Mouse (Mus musculus) erythroblast, embryonic 14.5 days (primary cell): ENCODE data around the gene Chic2. TPM values are rescaled to one million over a fixed set of nuclear protein-coding genes. Genes with fewer than 3 reads are reported as not detected.

Source experiments
- H3K27me3 ChIP-seq: 2 replicates; pipeline ENCODE4 v1.6.1; 2012; ENCODE audit warnings: inconsistent platforms; ENCODE audit not compliant: control insufficient read depth
- H3K36me3 ChIP-seq: 2 replicates; pipeline ENCODE4 v1.6.1; 2012; ENCODE audit warnings: mild to moderate bottlenecking, inconsistent platforms; ENCODE audit not compliant: control insufficient read depth
- H3K4me1 ChIP-seq: 2 replicates; pipeline ENCODE4 v1.6.1; 2012; ENCODE audit warnings: inconsistent platforms; ENCODE audit not compliant: control insufficient read depth
- H3K4me3 ChIP-seq: replicated peaks from 2 replicates; pipeline ENCODE3; 2012; ENCODE audit warnings: moderate library complexity, mild to moderate bottlenecking, inconsistent platforms
- H3K9me3 ChIP-seq: 2 replicates; pipeline ENCODE4 v1.6.1; 2012; ENCODE audit warnings: low read length, inconsistent platforms, mixed read lengths; ENCODE audit not compliant: control insufficient read depth
- GATA1 ChIP-seq: IDR thresholded peaks from 2 replicates; pipeline ENCODE4 v1.6.1; 2012; ENCODE audit warnings: low read length, inconsistent platforms, mixed read lengths
- TAL1 ChIP-seq: IDR thresholded peaks from 3 replicates; pipeline ENCODE4 v1.6.1; 2012; ENCODE audit warnings: low read length, inconsistent platforms, mixed read lengths
- polyA plus RNA-seq: library from polyadenylated mRNA; stranded (reverse); fragments of >175 nt; gene quantifications from 2 replicates; pipeline ENCODE4 v1.2.3, GENCODE M21; 2012

The Chic2 gene
- polyA plus RNA-seq, 1 experiment = 2.0 TPM

GRCm38 (mm10) chr5:74971418-74971817 lies 73.2 kb downstream of the Chic2 start:
- H3K27me3 ChIP-seq = no peaks in the 10 kb centered on the region
- H3K4me1 ChIP-seq = no peaks in the 10 kb centered on the region
- TF ChIP-seq TAL1 (no peak), GATA1 (no peak)
- H3K9me3 ChIP-seq = no peaks in the 10 kb centered on the region
- H3K4me3 ChIP-seq = no peak overlapping the region
- no peaks in the 10 kb centered on the region for H3K36me3 ChIP-seq

GRCm38 (mm10) chr5:74969341-74969740 lies 75.2 kb downstream of the Chic2 start:
- Histone ChIP-seq H3K36me3 (no peaks in the 10 kb centered on the region), H3K9me3 (no peaks in the 10 kb centered on the region), H3K4me3 (no peak overlapping the region), H3K27me3 (no peaks in the 10 kb centered on the region), H3K4me1 (no peaks in the 10 kb centered on the region)
- no peak for TF ChIP-seq TAL1
- TF ChIP-seq GATA1 = no peak

DNA sequence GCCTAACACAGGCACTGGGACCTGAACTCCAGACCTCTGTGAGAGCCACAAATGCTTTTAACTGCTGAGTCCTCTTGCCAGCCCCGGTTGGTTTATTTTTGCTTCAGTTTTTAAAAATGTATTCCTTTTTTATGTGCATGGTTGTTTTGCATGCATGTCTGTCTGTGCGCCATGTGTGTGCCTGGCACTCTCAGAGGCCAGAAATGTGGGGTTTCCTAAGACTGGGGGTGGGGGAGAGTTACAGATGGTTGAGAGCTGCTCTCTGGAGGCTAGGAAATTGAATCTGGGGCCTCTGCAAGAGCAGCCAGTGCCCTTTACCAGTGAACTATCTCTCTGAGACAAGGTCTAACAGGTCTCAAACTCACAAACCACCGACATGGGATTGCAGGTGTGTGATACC lies 76.7 kb downstream of the Chic2 start:
- Histone ChIP-seq H3K27me3 (no peaks in the 10 kb centered on the region), H3K4me1 (no peaks in the 10 kb centered on the region), H3K4me3 (no peak overlapping the region), H3K36me3 (no peaks in the 10 kb centered on the region), H3K9me3 (no peaks in the 10 kb centered on the region)
- TF ChIP-seq GATA1 = no peak
- TF ChIP-seq TAL1 = no peak

- Histone ChIP-seq H3K4me1 (no peaks in the 10 kb centered on the region), H3K36me3 (no peaks in the 10 kb centered on the region), H3K4me3 (no peak overlapping the region), H3K27me3 (no peaks in the 10 kb centered on the region), H3K9me3 (no peaks in the 10 kb centered on the region)
- TF ChIP-seq GATA1 = no peak
- no peak for TF ChIP-seq TAL1
Measured at GRCm38 (mm10) chr5:74966891-74967290, 77.7 kb downstream of the Chic2 start.

DNA sequence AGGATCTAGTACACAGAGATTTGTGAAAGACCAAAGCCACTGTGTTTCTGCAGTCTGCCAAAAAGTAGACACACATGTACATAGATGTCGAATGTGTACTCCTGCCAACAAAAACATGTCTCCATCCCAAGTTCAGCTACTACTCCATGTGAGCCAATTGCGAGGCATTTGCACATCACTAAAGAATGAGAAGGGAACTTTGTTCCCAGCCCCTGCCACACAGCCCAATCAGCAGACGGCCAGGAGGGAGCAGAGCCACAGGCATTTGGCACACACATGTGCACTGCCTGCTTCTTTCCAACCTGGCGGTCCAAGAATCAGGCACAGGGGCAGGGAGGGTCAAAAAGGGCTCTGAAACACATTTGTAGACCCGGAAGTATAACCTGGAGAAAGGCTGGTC lies 81.8 kb downstream of the Chic2 start:
- TF ChIP-seq TAL1 (no peak), GATA1 (no peak)
- H3K27me3 ChIP-seq = no peaks in the 10 kb centered on the region
- H3K4me3 ChIP-seq = no peak overlapping the region

GRCm38 (mm10) chr5:74960840-74961543 lies 83.6 kb downstream of the Chic2 start:
- no peaks in the 10 kb centered on the region for H3K36me3 ChIP-seq
- H3K4me1 ChIP-seq = no peaks in the 10 kb centered on the region
- H3K4me3 ChIP-seq = no peak overlapping the region
- TF ChIP-seq GATA1 = no peak
- no peak for TF ChIP-seq TAL1
- H3K9me3 ChIP-seq = no peaks in the 10 kb centered on the region
- no peaks in the 10 kb centered on the region for H3K27me3 ChIP-seq

More for the DNA sequence above, 81.8 kb downstream of the Chic2 start:
- H3K9me3 ChIP-seq = no peaks in the 10 kb centered on the region
- no peaks in the 10 kb centered on the region for H3K4me1 ChIP-seq
- no peaks in the 10 kb centered on the region for H3K36me3 ChIP-seq

DNA sequence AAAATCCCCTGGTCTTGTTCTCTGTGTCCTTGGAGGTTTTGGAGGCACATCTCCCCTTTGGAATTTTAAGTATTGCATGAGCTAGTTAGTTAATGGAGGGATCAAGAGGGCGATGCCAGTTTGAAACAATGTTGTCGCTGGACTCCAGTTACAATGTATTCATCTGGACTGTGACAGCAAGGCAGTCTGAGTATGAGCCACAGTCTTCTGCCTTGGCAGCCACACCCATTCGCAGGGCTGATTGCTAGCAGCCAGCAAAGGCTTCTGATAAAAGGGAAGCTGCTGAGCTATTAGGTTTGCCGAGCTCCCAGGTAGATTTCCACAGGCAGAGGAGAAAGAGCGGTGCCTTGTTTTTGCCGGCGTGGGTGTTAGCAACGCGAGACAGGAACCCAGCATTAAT lies 84.3 kb downstream of the Chic2 start:
- Histone ChIP-seq H3K36me3 (no peaks in the 10 kb centered on the region), H3K9me3 (no peaks in the 10 kb centered on the region)

GRCm38 (mm10) chr5:74957293-74958076 lies 87.1 kb downstream of the Chic2 start:
- Histone ChIP-seq H3K9me3 (no peaks in the 10 kb centered on the region), H3K36me3 (no peaks in the 10 kb centered on the region), H3K27me3 (no peaks in the 10 kb centered on the region), H3K4me3 (no peak overlapping the region), H3K4me1 (no peaks in the 10 kb centered on the region)
- TF ChIP-seq TAL1 (no peak), GATA1 (no peak)

More for the DNA sequence above, 84.3 kb downstream of the Chic2 start:
- Histone ChIP-seq H3K4me3 (no peak overlapping the region), H3K27me3 (no peaks in the 10 kb centered on the region), H3K4me1 (no peaks in the 10 kb centered on the region)
- TF ChIP-seq GATA1 (no peak), TAL1 (no peak)

GRCm38 (mm10) chr5:74956335-74956734 lies 88.2 kb downstream of the Chic2 start:
- H3K4me3 ChIP-seq = no peak overlapping the region
- no peaks in the 10 kb centered on the region for H3K4me1 ChIP-seq
- no peaks in the 10 kb centered on the region for H3K27me3 ChIP-seq
- TF ChIP-seq GATA1 (no peak), TAL1 (no peak)
- H3K36me3 ChIP-seq = no peaks in the 10 kb centered on the region
- H3K9me3 ChIP-seq = no peaks in the 10 kb centered on the region
